ENCODE assay signal across 12 mouse cellular contexts in the genomic region with DNA sequence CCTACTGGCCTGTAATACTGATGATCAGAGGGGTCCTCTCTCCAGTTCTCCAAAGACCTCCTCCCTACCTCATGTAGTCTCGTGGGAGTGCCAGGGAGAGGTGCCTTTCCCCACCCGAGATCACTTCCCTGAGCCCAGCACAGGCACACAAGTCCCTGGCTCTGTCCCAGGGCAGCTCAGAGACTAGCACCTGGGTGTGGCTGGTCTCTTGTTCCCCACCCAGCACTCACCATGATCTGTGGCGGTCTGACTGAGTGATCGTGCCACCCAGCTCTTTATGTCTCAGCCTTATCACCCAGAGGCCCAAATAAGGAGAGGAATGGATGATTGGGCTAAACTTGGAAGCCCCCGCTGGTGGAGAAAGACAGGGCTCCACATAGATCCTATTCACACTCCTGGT. TPM values are rescaled to one million over a fixed set of nuclear protein-coding genes. Genes with fewer than 3 reads are reported as not detected.
A peak's percentile ranks its signal among the peaks of the same experiment; 100 is the strongest.
DNase-seq lines count a peak whose midpoint lies in the region; ATAC-seq and TF ChIP-seq lines count a peak whose summit lies in the region.
"Had no signal": no experiment of that assay in that cellular context is flagged by ENCODE, and none has a peak within 500 bp of the region (broad histone marks: within the 10 kb centered on the region; RNA-seq: fewer than 3 reads in every experiment).

A gene (minus strand): TSS at position 252 of the 400 bp plus-strand sequence.

- H3K27ac ChIP-seq in neural tube, embryonic 12.5 days: no peak within 1 kb of the TSS
- no peak within 1 kb of the TSS for H3K27ac ChIP-seq in intestine, postnatal 0 days (ENCODE audit: low read depth, low read length)
- peak within 1 kb of the TSS; percentile 73 for H3K27ac ChIP-seq in stomach, postnatal 0 days (replicated peaks)

- H3K4me1 ChIP-seq in neural tube, embryonic 12.5 days: peaks cover 34% of the 10 kb centered on the region
- peaks cover 18% of the 10 kb centered on the region; the same call in 1 of the 2 replicates for H3K4me1 ChIP-seq in intestine, postnatal 0 days (replicated peaks; ENCODE audit: control insufficient read depth, insufficient read depth, low read length)
- peaks cover 8% of the 10 kb centered on the region; the same call in 1 of the 2 replicates for H3K4me1 ChIP-seq in stomach, postnatal 0 days (replicated peaks; ENCODE audit: control insufficient read depth, insufficient read depth)

- no peak for DNase-seq in heart, adult 18-20 months
- DNase-seq in heart, adult 9 months (ENCODE audit: low spot score in 2 of 2): no peak
- no peak for DNase-seq in neural tube, embryonic 10.5 days (ENCODE audit: extremely low spot score, low spot score)
- DNase-seq in stomach, postnatal 0 days (ENCODE audit: low spot score): peak; percentile 63
- no peak for DNase-seq in spleen, postnatal 14 days (ENCODE audit: low spot score in 2 of 2)
- no peak for DNase-seq in kidney, adult 8-10 months
- DNase-seq: gastrocnemius, postnatal 14 days; kidney, postnatal 25 days; spleen, adult 18-20 months had no signal

- 69% methylated on average over 5 of the region's 5 CpGs for WGBS in neural tube, embryonic 12.5 days
- WGBS in intestine, postnatal 0 days: 35% methylated on average over 5 of the region's 5 CpGs
- 51% methylated on average over 5 of the region's 5 CpGs for WGBS in stomach, postnatal 0 days

- no peaks in the 10 kb centered on the region for H3K36me3 ChIP-seq in neural tube, embryonic 12.5 days
- no peaks in the 10 kb centered on the region for H3K36me3 ChIP-seq in intestine, postnatal 0 days (ENCODE audit: control insufficient read depth, insufficient read depth)
- no peaks in the 10 kb centered on the region for H3K36me3 ChIP-seq in stomach, postnatal 0 days (ENCODE audit: control insufficient read depth, insufficient read depth, low read length)

- no peak for TF ChIP-seq CTCF in intestine, postnatal 0 days (IDR thresholded peaks at IDR 0.05; ENCODE audit: low read depth)
- no peak for TF ChIP-seq CTCF in stomach, postnatal 0 days (IDR thresholded peaks at IDR 0.05; ENCODE audit: low read depth)

- no peak within 1 kb of the TSS for H3K4me3 ChIP-seq in neural tube, embryonic 12.5 days
- no peak within 1 kb of the TSS for H3K4me3 ChIP-seq in intestine, postnatal 0 days (ENCODE audit: low read depth, low read length)
- H3K4me3 ChIP-seq in stomach, postnatal 0 days (ENCODE audit: low read depth, low read length): peak within 1 kb of the TSS; percentile 6; the same call in 1 of the 2 replicates

- H3K9ac ChIP-seq in neural tube, embryonic 12.5 days: no peak within 1 kb of the TSS
- H3K9ac ChIP-seq in intestine, postnatal 0 days (ENCODE audit: low read depth, low read length): no peak within 1 kb of the TSS
- peak within 1 kb of the TSS; percentile 48 for H3K9ac ChIP-seq in stomach, postnatal 0 days (ENCODE audit: low read length)

- H3K27me3 ChIP-seq in neural tube, embryonic 12.5 days (replicated peaks): peaks cover 4% of the 10 kb centered on the region; the same call in 1 of the 2 replicates
- no peaks in the 10 kb centered on the region for H3K27me3 ChIP-seq in intestine, postnatal 0 days (replicated peaks; ENCODE audit: control insufficient read depth, insufficient read depth, low read length)
- H3K27me3 ChIP-seq in stomach, postnatal 0 days (ENCODE audit: control insufficient read depth, insufficient read depth, low read length): no peaks in the 10 kb centered on the region

- no peak for ATAC-seq in neural tube, embryonic 12.5 days (ENCODE audit: low FRiP score, low read depth)
- no peak for ATAC-seq in intestine, postnatal 0 days
- peak; percentile 43; the same call in 1 of the 2 replicates for ATAC-seq in stomach, postnatal 0 days (ENCODE audit: low FRiP score, low TSS enrichment)

- no peak for TF ChIP-seq EP300 in stomach, postnatal 0 days (optimal IDR thresholded peaks at IDR 0.05)

- 0 out of 2 replicates have a peak within 1 kb of the TSS, but pooled peaks have one; percentile 3 for H3K4me2 ChIP-seq in neural tube, embryonic 12.5 days (replicated peaks)
- H3K4me2 ChIP-seq in intestine, postnatal 0 days (replicated peaks; ENCODE audit: low read depth): peak within 1 kb of the TSS; percentile 45
- peak within 1 kb of the TSS; percentile 42 for H3K4me2 ChIP-seq in stomach, postnatal 0 days (replicated peaks; ENCODE audit: low read depth)

- no peaks in the 10 kb centered on the region for H3K9me3 ChIP-seq in neural tube, embryonic 12.5 days
- H3K9me3 ChIP-seq in intestine, postnatal 0 days (ENCODE audit: control insufficient read depth): no peaks in the 10 kb centered on the region
- no peaks in the 10 kb centered on the region for H3K9me3 ChIP-seq in stomach, postnatal 0 days (ENCODE audit: control insufficient read depth, low read length)

RNA-seq across cellular contexts. Expression of the gene that starts here (rescaled TPM):
- total RNA-seq in heart, adult 18-20 months (2021): 100 to 1,000 TPM; 602 to 633 TPM
- polyA plus RNA-seq in neural tube, embryonic 12.5 days (2016; fragmentation: Nextera tagmentation; extraction: Ambion mirVana): 5.1 and 5.5 TPM in 2 replicates
- polyA plus RNA-seq in intestine, postnatal 0 days (2015; fragmentation: Nextera tagmentation; extraction: Ambion mirVana): 20.9 and 22.7 TPM in 2 replicates
- 147 and 150 TPM in 2 replicates for polyA plus RNA-seq in stomach, postnatal 0 days (2015; fragmentation: Nextera tagmentation; extraction: Ambion mirVana)
- total RNA-seq: gastrocnemius, postnatal 14 days had no signal
- polyA plus RNA-seq: neural tube, embryonic 14.5 days had no signal
